Mouse (Mus musculus): ENCODE measurements around the gene Ooep.
"Not testable (repeated sequence)": the region's sequence is repeated elsewhere in the genome, so short reads cannot be mapped to it uniquely, and the experiment has no call there.

Ooep gene

GRCm38 (mm10) chr9:78367959-78368358 is 10.6 kb downstream of the Ooep start, which contains the start of gene Dppa5a:
Gene Dppa5a, minus strand, starts transcription at chr9:78368177.
- not testable (repeated sequence) for DNase-seq (ENCODE audit: extremely low spot score)

GRCm38 (mm10) chr9:78365850-78366544 is 12.5 kb downstream of the Ooep start:
- no peak for DNase-seq (ENCODE audit: extremely low spot score)

GRCm38 (mm10) chr9:78364701-78365100 is 13.8 kb downstream of the Ooep start:
- no peak for DNase-seq (ENCODE audit: extremely low spot score)

- no peak for DNase-seq (ENCODE audit: extremely low spot score)
Observed at GRCm38 (mm10) chr9:78363374-78363773, 15.2 kb downstream of the Ooep start.

- no peak for DNase-seq (ENCODE audit: extremely low spot score)
Observed at GRCm38 (mm10) chr9:78360484-78360872, 18.0 kb downstream of the Ooep start.

- DNase-seq (ENCODE audit: extremely low spot score), result no peak
Observed at GRCm38 (mm10) chr9:78359750-78360483, 18.6 kb downstream of the Ooep start.

- DNase-seq (ENCODE audit: extremely low spot score), result peak; percentile 70
Observed at GRCm38 (mm10) chr9:78358053-78358452, 20.5 kb downstream of the Ooep start.

- no peak for DNase-seq (ENCODE audit: extremely low spot score)
Observed at GRCm38 (mm10) chr9:78355611-78356010, 22.9 kb downstream of the Ooep start, which contains the start of gene Gsta2. Gene Gsta2, minus strand, starts transcription at chr9:78355788.

- no peak for DNase-seq (ENCODE audit: extremely low spot score)
Observed at GRCm38 (mm10) chr9:78354665-78355578, 23.6 kb downstream of the Ooep start.

- no peak for DNase-seq (ENCODE audit: extremely low spot score)
Observed at GRCm38 (mm10) chr9:78351504-78352220, 26.9 kb downstream of the Ooep start.

- DNase-seq (ENCODE audit: extremely low spot score), result not testable (repeated sequence)
Observed at GRCm38 (mm10) chr9:78350007-78350406, 28.5 kb downstream of the Ooep start.

- not testable (repeated sequence) for DNase-seq (ENCODE audit: extremely low spot score)
Observed at GRCm38 (mm10) chr9:78349141-78349540, 29.4 kb downstream of the Ooep start.

GRCm38 (mm10) chr9:78348206-78349004 is 30.1 kb downstream of the Ooep start:
- not testable (repeated sequence) for DNase-seq (ENCODE audit: extremely low spot score)

GRCm38 (mm10) chr9:78347004-78347403 is 31.5 kb downstream of the Ooep start:
- DNase-seq (ENCODE audit: extremely low spot score), result no peak

GRCm38 (mm10) chr9:78345235-78345634 is 33.3 kb downstream of the Ooep start:
- not testable (repeated sequence) for DNase-seq (ENCODE audit: extremely low spot score)

GRCm38 (mm10) chr9:78343055-78343454 is 35.5 kb downstream of the Ooep start:
- not testable (repeated sequence) for DNase-seq (ENCODE audit: extremely low spot score)

- DNase-seq (ENCODE audit: extremely low spot score), result not testable (repeated sequence)
Observed at GRCm38 (mm10) chr9:78342494-78342893, 36.0 kb downstream of the Ooep start.

- peak; percentile 51 for DNase-seq (ENCODE audit: extremely low spot score)
Observed at GRCm38 (mm10) chr9:78340324-78340723, 38.2 kb downstream of the Ooep start.

GRCm38 (mm10) chr9:78337050-78337449 is 41.5 kb downstream of the Ooep start:
- DNase-seq (ENCODE audit: extremely low spot score), result not testable (repeated sequence)

GRCm38 (mm10) chr9:78327289-78327688 is 51.2 kb downstream of the Ooep start, which contains the start of gene Omt2b:
Gene Omt2b, plus strand, starts transcription at chr9:78327589.
- DNase-seq (ENCODE audit: extremely low spot score), result not testable (repeated sequence)
